Mouse (Mus musculus): ENCODE data around the gene Hs6st2. TPM values are rescaled to one million over a fixed set of nuclear protein-coding genes. Genes with fewer than 3 reads are reported as not detected.

The Hs6st2 gene
- polyA plus RNA-seq, 1 experiment from 2014 or later = 23.9 TPM

- DNase-seq (no peak), ATAC-seq (ENCODE audit: low FRiP score, low TSS enrichment) (no peak)
- H3K9ac ChIP-seq (replicated peaks; ENCODE audit: low read length) = no peak overlapping the region
- H3K27me3 ChIP-seq (ENCODE audit: control insufficient read depth, insufficient read depth, low read length) = no peaks in the 10 kb centered on the region
- no peak overlapping the region for H3K27ac ChIP-seq (replicated peaks; ENCODE audit: low read depth, low read length)
- no peaks in the 10 kb centered on the region for H3K4me1 ChIP-seq (ENCODE audit: control insufficient read depth, insufficient read depth, low read length)
- no peaks in the 10 kb centered on the region for H3K36me3 ChIP-seq (ENCODE audit: control insufficient read depth, insufficient read depth, low read length)
- no peak overlapping the region for H3K4me2 ChIP-seq (ENCODE audit: low read length)
- WGBS = 93% methylated on average over 6 of the region's 6 CpGs
- H3K9me3 ChIP-seq (ENCODE audit: control insufficient read depth, low read length) = no peaks in the 10 kb centered on the region
- no peak overlapping the region for H3K4me3 ChIP-seq (replicated peaks; ENCODE audit: low read depth, low read length)
Measured at GRCm38 (mm10) chrX:51606231-51606863, 75.3 kb downstream of the Hs6st2 start.

- H3K4me2 ChIP-seq (ENCODE audit: low read length) = no peak overlapping the region
- H3K9me3 ChIP-seq (ENCODE audit: control insufficient read depth, low read length) = 0 out of 2 replicates have a peak, but pooled peaks cover 5% of the 10 kb centered on the region
- no peak overlapping the region for H3K27ac ChIP-seq (replicated peaks; ENCODE audit: low read depth, low read length)
- no peaks in the 10 kb centered on the region for H3K36me3 ChIP-seq (ENCODE audit: control insufficient read depth, insufficient read depth, low read length)
- WGBS = 94% methylated on average over 1 of the region's 1 CpGs
- no peak overlapping the region for H3K9ac ChIP-seq (replicated peaks; ENCODE audit: low read length)
- no peak for DNase-seq
- H3K27me3 ChIP-seq (ENCODE audit: control insufficient read depth, insufficient read depth, low read length) = no peaks in the 10 kb centered on the region
- H3K4me3 ChIP-seq (replicated peaks; ENCODE audit: low read depth, low read length) = no peak overlapping the region
- no peaks in the 10 kb centered on the region for H3K4me1 ChIP-seq (ENCODE audit: control insufficient read depth, insufficient read depth, low read length)
- ATAC-seq (ENCODE audit: low FRiP score, low TSS enrichment) = no peak
Measured at GRCm38 (mm10) chrX:51592751-51593150, 88.9 kb downstream of the Hs6st2 start.

- H3K27ac ChIP-seq (replicated peaks; ENCODE audit: low read depth, low read length) = no peak overlapping the region
- no peak overlapping the region for H3K4me3 ChIP-seq (replicated peaks; ENCODE audit: low read depth, low read length)
- WGBS = 90% methylated on average over 8 of the region's 8 CpGs
- no peaks in the 10 kb centered on the region for H3K9me3 ChIP-seq (ENCODE audit: control insufficient read depth, low read length)
- ATAC-seq (ENCODE audit: low FRiP score, low TSS enrichment) (no peak), DNase-seq (no peak)
- no peak overlapping the region for H3K9ac ChIP-seq (replicated peaks; ENCODE audit: low read length)
- no peaks in the 10 kb centered on the region for H3K27me3 ChIP-seq (ENCODE audit: control insufficient read depth, insufficient read depth, low read length)
- H3K4me2 ChIP-seq (ENCODE audit: low read length) = no peak overlapping the region
- no peaks in the 10 kb centered on the region for H3K4me1 ChIP-seq (ENCODE audit: control insufficient read depth, insufficient read depth, low read length)
- no peaks in the 10 kb centered on the region for H3K36me3 ChIP-seq (ENCODE audit: control insufficient read depth, insufficient read depth, low read length)
Measured at GRCm38 (mm10) chrX:51590448-51591010, 91.1 kb downstream of the Hs6st2 start.

DNA sequence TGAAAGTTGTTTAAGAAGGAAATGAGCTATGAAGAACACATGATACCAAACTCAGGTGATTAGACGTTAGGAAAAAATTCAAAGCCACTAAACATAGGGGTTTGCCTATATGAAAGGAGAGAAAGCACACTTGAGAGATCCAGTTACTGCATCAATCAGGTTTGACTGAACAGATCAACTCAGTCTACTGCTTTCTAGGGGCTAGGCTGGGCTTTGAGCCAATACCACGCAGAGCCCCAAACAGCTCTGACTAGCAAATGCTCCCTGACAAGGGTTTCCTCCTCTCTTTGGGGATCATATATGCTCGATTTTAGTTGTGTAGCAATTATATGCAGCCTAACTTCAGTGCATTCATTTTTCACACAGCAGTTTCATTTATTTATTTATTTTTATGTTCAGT, 96.2 kb downstream of the Hs6st2 start:
- Histone ChIP-seq H3K36me3 (ENCODE audit: control insufficient read depth, insufficient read depth, low read length) (no peaks in the 10 kb centered on the region), H3K27me3 (ENCODE audit: control insufficient read depth, insufficient read depth, low read length) (no peaks in the 10 kb centered on the region), H3K27ac (replicated peaks; ENCODE audit: low read depth, low read length) (no peak overlapping the region), H3K4me1 (ENCODE audit: control insufficient read depth, insufficient read depth, low read length) (no peaks in the 10 kb centered on the region), H3K9ac (replicated peaks; ENCODE audit: low read length) (no peak overlapping the region), H3K4me3 (replicated peaks; ENCODE audit: low read depth, low read length) (no peak overlapping the region), H3K9me3 (ENCODE audit: control insufficient read depth, low read length) (no peaks in the 10 kb centered on the region), H3K4me2 (ENCODE audit: low read length) (no peak overlapping the region)
- WGBS = 75% methylated on average over 3 of the region's 3 CpGs
- ATAC-seq (ENCODE audit: low FRiP score, low TSS enrichment) (no peak), DNase-seq (peak; percentile 1)

- no peak overlapping the region for H3K4me3 ChIP-seq (replicated peaks; ENCODE audit: low read depth, low read length)
- ATAC-seq (ENCODE audit: low FRiP score, low TSS enrichment) (no peak), DNase-seq (no peak)
- no peak overlapping the region for H3K27ac ChIP-seq (replicated peaks; ENCODE audit: low read depth, low read length)
- no peak overlapping the region for H3K9ac ChIP-seq (replicated peaks; ENCODE audit: low read length)
- H3K27me3 ChIP-seq (ENCODE audit: control insufficient read depth, insufficient read depth, low read length) = no peaks in the 10 kb centered on the region
- H3K36me3 ChIP-seq (ENCODE audit: control insufficient read depth, insufficient read depth, low read length) = no peaks in the 10 kb centered on the region
- 86% methylated on average over 3 of the region's 3 CpGs for WGBS
- H3K9me3 ChIP-seq (ENCODE audit: control insufficient read depth, low read length) = no peaks in the 10 kb centered on the region
- H3K4me1 ChIP-seq (ENCODE audit: control insufficient read depth, insufficient read depth, low read length) = no peaks in the 10 kb centered on the region
- no peak overlapping the region for H3K4me2 ChIP-seq (ENCODE audit: low read length)
Measured at GRCm38 (mm10) chrX:51581704-51582103, 100.0 kb downstream of the Hs6st2 start.

DNA sequence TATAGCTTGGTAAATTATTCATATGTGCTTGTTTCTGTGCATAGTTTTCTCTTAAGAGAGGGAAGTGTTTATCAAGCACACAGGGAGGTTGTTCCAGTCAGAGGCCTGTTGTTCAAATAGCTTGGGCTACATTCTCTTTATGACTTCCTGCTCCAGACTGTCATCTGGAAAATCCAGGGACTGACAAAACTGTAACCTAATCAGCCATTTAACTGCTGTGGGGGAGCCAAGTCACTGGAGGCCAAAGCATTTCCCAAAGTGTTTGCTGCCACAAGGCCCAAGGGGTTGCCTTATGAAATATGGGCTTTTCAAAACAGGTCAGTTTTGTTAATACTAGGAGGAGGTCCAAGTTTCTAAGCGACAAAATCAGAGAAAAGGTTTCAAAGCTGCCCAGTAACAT, 119.8 kb downstream of the Hs6st2 start:
- H3K9me3 ChIP-seq (ENCODE audit: control insufficient read depth, low read length) = no peaks in the 10 kb centered on the region
- no peak overlapping the region for H3K4me3 ChIP-seq (replicated peaks; ENCODE audit: low read depth, low read length)
- no peak overlapping the region for H3K4me2 ChIP-seq (ENCODE audit: low read length)

GRCm38 (mm10) chrX:51539626-51540025, 142.0 kb downstream of the Hs6st2 start:
- Histone ChIP-seq H3K4me1 (ENCODE audit: control insufficient read depth, insufficient read depth, low read length) (no peaks in the 10 kb centered on the region), H3K27ac (replicated peaks; ENCODE audit: low read depth, low read length) (no peak overlapping the region), H3K36me3 (ENCODE audit: control insufficient read depth, insufficient read depth, low read length) (no peaks in the 10 kb centered on the region), H3K27me3 (ENCODE audit: control insufficient read depth, insufficient read depth, low read length) (no peaks in the 10 kb centered on the region), H3K9ac (replicated peaks; ENCODE audit: low read length) (no peak overlapping the region), H3K4me3 (replicated peaks; ENCODE audit: low read depth, low read length) (no peak overlapping the region), H3K9me3 (ENCODE audit: control insufficient read depth, low read length) (no peaks in the 10 kb centered on the region), H3K4me2 (ENCODE audit: low read length) (no peak overlapping the region)
- ATAC-seq (ENCODE audit: low FRiP score, low TSS enrichment) = no peak
- 72% methylated on average over 5 of the region's 5 CpGs for WGBS
- peak; percentile 0 for DNase-seq

More for the DNA sequence above, 119.8 kb downstream of the Hs6st2 start:
- 59% methylated on average over 1 of the region's 1 CpGs for WGBS
- ATAC-seq (ENCODE audit: low FRiP score, low TSS enrichment) (no peak), DNase-seq (no peak)
- Histone ChIP-seq H3K36me3 (ENCODE audit: control insufficient read depth, insufficient read depth, low read length) (no peaks in the 10 kb centered on the region), H3K27ac (replicated peaks; ENCODE audit: low read depth, low read length) (no peak overlapping the region), H3K9ac (replicated peaks; ENCODE audit: low read length) (no peak overlapping the region), H3K27me3 (ENCODE audit: control insufficient read depth, insufficient read depth, low read length) (no peaks in the 10 kb centered on the region), H3K4me1 (ENCODE audit: control insufficient read depth, insufficient read depth, low read length) (no peaks in the 10 kb centered on the region)

GRCm38 (mm10) chrX:51537082-51537481, 144.6 kb downstream of the Hs6st2 start:
- 94% methylated on average over 3 of the region's 3 CpGs for WGBS

GRCm38 (mm10) chrX:51535226-51535625, 146.4 kb downstream of the Hs6st2 start:
- no peak for ATAC-seq (ENCODE audit: low FRiP score, low TSS enrichment)
- H3K9me3 ChIP-seq (ENCODE audit: control insufficient read depth, low read length) = no peaks in the 10 kb centered on the region
- WGBS = 89% methylated on average over 6 of the region's 6 CpGs
- no peaks in the 10 kb centered on the region for H3K36me3 ChIP-seq (ENCODE audit: control insufficient read depth, insufficient read depth, low read length)
- H3K4me2 ChIP-seq (ENCODE audit: low read length) = no peak overlapping the region
- H3K4me1 ChIP-seq (ENCODE audit: control insufficient read depth, insufficient read depth, low read length) = no peaks in the 10 kb centered on the region
- H3K9ac ChIP-seq (replicated peaks; ENCODE audit: low read length) = no peak overlapping the region
- DNase-seq = no peak
- no peak overlapping the region for H3K27ac ChIP-seq (replicated peaks; ENCODE audit: low read depth, low read length)
- no peaks in the 10 kb centered on the region for H3K27me3 ChIP-seq (ENCODE audit: control insufficient read depth, insufficient read depth, low read length)
- no peak overlapping the region for H3K4me3 ChIP-seq (replicated peaks; ENCODE audit: low read depth, low read length)

More at GRCm38 (mm10) chrX:51537082-51537481, 144.6 kb downstream of the Hs6st2 start:
- Histone ChIP-seq H3K36me3 (ENCODE audit: control insufficient read depth, insufficient read depth, low read length) (no peaks in the 10 kb centered on the region), H3K9ac (replicated peaks; ENCODE audit: low read length) (no peak overlapping the region), H3K27me3 (ENCODE audit: control insufficient read depth, insufficient read depth, low read length) (no peaks in the 10 kb centered on the region), H3K4me2 (ENCODE audit: low read length) (no peak overlapping the region), H3K27ac (replicated peaks; ENCODE audit: low read depth, low read length) (no peak overlapping the region), H3K4me1 (ENCODE audit: control insufficient read depth, insufficient read depth, low read length) (no peaks in the 10 kb centered on the region), H3K9me3 (ENCODE audit: control insufficient read depth, low read length) (no peaks in the 10 kb centered on the region), H3K4me3 (replicated peaks; ENCODE audit: low read depth, low read length) (no peak overlapping the region)
- ATAC-seq (ENCODE audit: low FRiP score, low TSS enrichment) (no peak), DNase-seq (no peak)
